Mouse (Mus musculus) kidney, postnatal 14 days (tissue): ENCODE measurements at regions not wholly inside any gene's neighbourhood (a gene's known extent, or its start where the extent isn't known, plus 50 kb on each side); places are given as distances from the start of the nearest gene placed in this dataset.

Experiments used
- DNase-seq: peaks from one replicate; pipeline ENCODE4 v3.0.0; 2022; ENCODE audit warnings: mixed read lengths

GRCm38 (mm10) chr7:79201246-79201645, 52.4 kb upstream of the Mfge8 start:
- no peak for DNase-seq

- peak; percentile 79 for DNase-seq
These were observed 53.5 kb upstream of the Mfge8 start for GRCm38 (mm10) chr7:79202336-79202735.

- no peak for DNase-seq
These were observed 54.6 kb upstream of the Mfge8 start for GRCm38 (mm10) chr7:79203481-79203880.

GRCm38 (mm10) chr7:79207140-79207539, 58.3 kb upstream of the Mfge8 start:
- no peak for DNase-seq

GRCm38 (mm10) chr7:79210376-79211215, 61.7 kb upstream of the Mfge8 start:
- DNase-seq = no peak

GRCm38 (mm10) chr7:79211287-79211976, 61.6 kb upstream of the Abhd2 start:
- peak; percentile 45 for DNase-seq

GRCm38 (mm10) chr7:79212231-79212630, 60.8 kb upstream of the Abhd2 start:
- no peak for DNase-seq

GRCm38 (mm10) chr7:79215001-79215400, 58.0 kb upstream of the Abhd2 start:
- DNase-seq = no peak

GRCm38 (mm10) chr7:79217232-79217631, 55.8 kb upstream of the Abhd2 start:
- no peak for DNase-seq

- DNase-seq = no peak
These were observed 50.2 kb upstream of the Abhd2 start for GRCm38 (mm10) chr7:79222626-79223335.
